Mouse (Mus musculus) gastrocnemius, postnatal 36 days (tissue): ENCODE results near the gene Mafg. TPM values are rescaled to one million over a fixed set of nuclear protein-coding genes. Genes with fewer than 3 reads are reported as not detected.
"Not testable (repeated sequence)": the region's sequence is repeated elsewhere in the genome, so short reads cannot be mapped to it uniquely, and the experiment has no call there.

Experiments used
- DNase-seq, 2 experiments: peaks; one replicate each; pipeline ENCODE4 v3.0.0; 2022
- intact Hi-C: fragments of 180-260 bp; cut with DNase I; formaldehyde crosslinking; loops from one replicate; pipeline ENCODE4 v1.15.1; 2025
- long read RNA-seq, 2 experiments: library from polyadenylated mRNA; stranded (forward); transcript quantifications; one replicate each; pipeline ENCODE4 v2.0.0; 2021
- total RNA-seq, 2 experiments: library from RNA; stranded (reverse); gene quantifications; 2 replicates each; pipeline ENCODE4 v1.2.3; 2021

Gene Mafg
- total RNA-seq = 10 to 100 TPM; 48.3 to 53.7 TPM
- long read RNA-seq, experiment 1, full-length matches to known transcripts = 12 of 32 reads
- long read RNA-seq, experiment 1, partial matches to known transcripts = 2 of 32 reads
- long read RNA-seq, experiment 1, other reads (novel, unspliced or antisense) = 18 of 32 reads
- long read RNA-seq, experiment 2, full-length matches to known transcripts = 16 of 36 reads
- long read RNA-seq, experiment 2, partial matches to known transcripts = 0 of 36 reads
- long read RNA-seq, experiment 2, other reads (novel, unspliced or antisense) = 20 of 36 reads

GRCm38 (mm10) chr11:120633520-120634343 is at the start of gene Mafg:
TSS of gene Mafg (minus strand) at chr11:120633600.
- peak; percentile 84 to 90 for DNase-seq
- intact Hi-C loops = loop anchor here (2.0 kb wide), 1 partner anchor 13 kb away; no protein-coding TSS in a partner anchor

- DNase-seq = no peak
- intact Hi-C loops = no loop called here
Measured at GRCm38 (mm10) chr11:120682683-120683082, 49.3 kb upstream of the Mafg start.

GRCm38 (mm10) chr11:120679909-120680308 is 46.5 kb upstream of the Mafg start:
- intact Hi-C loops = no loop called here
- DNase-seq = no peak

DNA sequence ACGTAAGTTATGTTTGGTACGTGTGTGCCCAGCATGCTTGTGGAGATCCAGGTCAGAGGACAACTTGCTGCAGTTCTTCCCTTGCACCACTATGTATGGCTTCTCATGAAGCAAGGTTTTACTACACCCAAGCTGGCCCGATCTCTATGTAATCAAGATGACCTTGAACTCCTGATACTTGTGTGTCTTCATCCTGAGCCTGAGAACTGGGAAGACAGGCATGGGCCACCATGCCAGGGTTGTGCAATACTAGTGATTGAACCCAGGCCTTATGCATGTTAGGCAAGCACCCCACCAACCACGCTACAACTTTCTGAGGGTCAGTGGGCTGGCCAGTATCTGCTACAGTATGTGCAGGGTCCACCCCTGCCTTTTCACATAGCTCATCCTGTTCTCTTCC is 43.6 kb upstream of the Mafg start:
- DNase-seq = no peak
- intact Hi-C loops = no loop called here

GRCm38 (mm10) chr11:120675875-120676274 is 42.5 kb upstream of the Mafg start:
- intact Hi-C loops, DNase-seq: not testable (repeated sequence)

GRCm38 (mm10) chr11:120673594-120674122 is 40.3 kb upstream of the Mafg start:
- intact Hi-C loops = no loop called here
- DNase-seq = no peak

GRCm38 (mm10) chr11:120672687-120673593 is 39.5 kb upstream of the Mafg start, which contains the start of gene Aspscr1:
TSS of gene Aspscr1 (plus strand) at chr11:120672973.
- intact Hi-C loops = no loop called here
- DNase-seq = peak; percentile 93 to 95

DNA sequence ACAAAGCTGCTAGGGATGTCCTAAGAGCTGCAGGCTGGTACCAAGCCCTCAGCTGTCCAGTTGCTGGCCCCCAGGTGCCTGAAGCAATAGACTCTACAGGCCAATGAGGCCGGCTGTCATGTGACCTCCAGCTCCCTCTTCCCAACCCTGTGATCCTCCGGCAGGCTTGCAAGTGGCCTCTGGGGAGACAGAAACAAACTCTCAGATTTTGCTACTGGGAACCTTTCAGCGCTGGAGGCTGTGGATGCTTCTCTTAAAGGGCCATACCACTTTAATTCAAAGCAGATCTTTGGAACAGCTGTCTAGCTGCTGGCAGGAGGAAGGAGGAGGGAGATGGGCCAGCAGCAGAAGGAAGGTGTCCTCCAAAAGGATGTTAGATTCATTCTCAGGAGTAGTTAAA is 33.2 kb upstream of the Mafg start:
- no peak for DNase-seq
- intact Hi-C loops = no loop called here

DNA sequence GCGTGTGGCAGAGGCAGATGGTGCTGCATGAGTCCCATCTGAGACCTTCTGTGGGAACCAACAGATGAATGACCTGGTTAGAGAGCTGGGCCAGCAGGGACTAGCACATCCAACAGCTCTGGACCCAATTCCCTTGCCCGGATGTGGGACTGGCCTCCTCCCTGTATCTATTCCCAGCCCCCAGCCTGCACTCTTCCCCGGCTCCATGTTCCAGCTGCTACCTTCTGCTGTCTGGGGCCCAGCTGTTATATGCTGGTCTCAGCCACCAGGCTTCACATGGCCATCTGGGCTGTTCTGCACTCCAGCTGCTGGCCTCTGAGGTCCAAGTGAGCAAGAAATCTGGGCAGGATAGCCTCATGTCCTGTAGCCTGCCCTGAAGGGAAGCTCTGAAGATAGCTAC is 32.0 kb upstream of the Mafg start:
- intact Hi-C loops = no loop called here
- no peak for DNase-seq

DNA sequence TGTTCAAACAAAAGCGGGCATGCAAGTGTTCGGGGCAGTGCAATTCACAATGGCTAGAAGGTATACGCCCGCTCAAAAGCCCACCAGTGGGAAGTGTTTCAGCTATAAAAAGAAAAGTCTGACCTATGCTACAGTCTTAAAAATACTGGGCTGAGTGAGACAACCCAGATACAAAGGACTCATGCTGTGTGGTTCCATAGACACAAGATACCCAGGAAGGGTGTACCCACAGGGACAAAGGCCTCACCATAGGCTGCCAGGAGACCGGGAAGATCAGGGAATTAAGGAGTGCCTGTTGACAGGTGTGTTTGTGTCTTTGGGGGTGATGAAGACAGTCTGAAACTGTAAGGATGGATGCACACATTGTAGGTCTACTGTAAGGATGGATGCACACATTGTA is 30.3 kb upstream of the Mafg start:
- intact Hi-C loops = loop anchor here (5.0 kb wide), 1 partner anchor 114 kb away; no protein-coding TSS in a partner anchor

DNA sequence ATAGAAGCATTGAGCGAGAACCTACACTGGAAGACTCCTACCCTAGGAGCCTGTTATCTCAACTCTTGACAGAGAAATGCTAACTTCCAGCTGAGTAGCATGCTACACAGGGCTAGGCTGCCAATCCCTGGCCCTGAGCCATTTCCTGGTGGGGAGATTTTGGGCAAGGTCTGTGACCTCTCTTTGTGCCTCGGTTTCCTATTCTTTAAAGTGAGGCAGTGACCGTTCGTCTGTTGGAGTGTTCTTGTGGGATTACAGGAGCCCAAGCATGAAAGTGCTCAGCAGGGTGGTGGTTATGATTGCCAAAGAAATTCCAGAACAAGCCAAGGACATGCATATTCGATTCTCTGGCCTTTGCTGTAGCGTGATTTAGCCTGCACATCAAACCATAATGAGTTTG is 29.4 kb upstream of the Mafg start:
- no peak for DNase-seq
- intact Hi-C loops = loop anchor here (5.0 kb wide), 1 partner anchor 115 kb away; no protein-coding TSS in a partner anchor

More for the DNA sequence above, 30.3 kb upstream of the Mafg start:
- DNase-seq = no peak

- DNase-seq = no peak
- intact Hi-C loops = loop anchor here (5.0 kb wide), 1 partner anchor 116 kb away; no protein-coding TSS in a partner anchor
Measured at GRCm38 (mm10) chr11:120661076-120661460, 27.7 kb upstream of the Mafg start, which contains the start of gene Notum. TSS of gene Notum (minus strand) at chr11:120661175.

- intact Hi-C loops = loop anchor here (5.0 kb wide), 1 partner anchor 117 kb away; no protein-coding TSS in a partner anchor
- DNase-seq = no peak
Measured at GRCm38 (mm10) chr11:120660301-120661075, 27.1 kb upstream of the Mafg start.

DNA sequence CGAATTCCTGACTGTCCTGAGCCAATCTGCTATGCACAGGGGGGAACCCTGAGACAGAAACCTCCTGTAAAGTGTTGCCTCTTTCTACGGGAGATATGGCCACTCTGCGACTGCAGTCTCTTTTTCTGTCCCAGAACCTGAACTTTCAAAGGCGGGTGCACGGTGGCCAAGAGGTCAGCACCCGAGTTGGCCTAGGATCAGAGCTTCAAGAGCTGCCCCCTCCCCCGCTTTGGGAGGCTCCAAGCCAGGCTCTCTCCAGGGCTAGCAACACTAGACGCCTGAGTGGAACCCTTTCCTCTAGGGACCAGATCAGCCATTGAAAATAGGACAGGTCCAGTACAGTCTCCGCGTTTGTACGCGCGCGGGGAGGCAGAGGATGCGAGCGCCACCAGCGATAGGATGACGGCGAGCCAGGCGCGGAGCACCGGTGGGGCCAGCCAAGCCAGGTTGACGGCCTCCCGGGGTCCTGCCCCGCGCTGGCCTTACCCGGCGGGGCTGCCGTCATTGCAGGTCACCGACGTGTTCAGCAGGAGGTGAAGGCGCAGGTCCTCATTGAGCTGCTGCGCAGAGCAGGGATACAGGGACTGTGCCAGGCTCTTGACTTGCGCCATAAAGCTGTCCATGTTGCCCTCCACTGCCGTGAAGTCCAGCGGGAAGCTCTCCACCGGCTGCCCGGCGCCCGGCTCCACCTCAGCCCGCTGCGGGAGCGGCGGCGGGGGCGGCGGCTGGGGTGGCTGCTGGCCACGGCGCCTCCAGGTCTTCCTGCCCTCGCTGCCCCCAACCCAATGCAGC is 26.3 kb upstream of the Mafg start:
- DNase-seq = no peak
- intact Hi-C loops = loop anchor here (2.0 to 5.0 kb wide), 2 partner anchors 53 to 118 kb away; partner anchors contain the start of genes Cenpx and Lrrc45

DNA sequence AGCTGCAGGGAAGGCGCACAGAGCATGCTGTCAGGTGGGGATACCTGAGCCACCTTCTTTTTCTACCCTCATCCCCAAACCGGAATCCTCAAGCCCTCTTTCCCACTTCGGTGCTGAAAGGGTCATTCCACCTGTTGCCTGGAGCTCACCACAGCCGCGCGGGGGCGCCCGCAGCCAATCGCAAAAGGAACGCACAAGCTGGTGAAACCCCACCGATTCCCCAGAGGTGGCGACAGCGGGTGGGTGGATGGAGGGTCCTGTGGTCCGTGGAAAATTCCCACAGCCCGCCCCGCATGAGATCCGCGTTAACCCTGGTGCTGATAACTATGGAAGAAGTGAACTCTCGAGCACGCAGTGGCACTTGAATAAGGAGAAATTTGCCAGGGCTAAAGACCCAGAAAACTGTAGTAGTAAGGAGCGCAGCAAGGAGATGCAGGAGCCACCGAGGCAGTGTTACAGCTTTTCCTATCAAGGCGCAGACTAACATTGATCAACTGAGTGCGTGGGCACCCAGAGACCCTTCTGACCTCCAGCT is 25.5 kb upstream of the Mafg start:
- peak; percentile 71 to 79 for DNase-seq
- intact Hi-C loops = loop anchor here (2.0 kb wide), 1 partner anchor 54 kb away; the partner anchor contains the start of genes Cenpx and Lrrc45

DNA sequence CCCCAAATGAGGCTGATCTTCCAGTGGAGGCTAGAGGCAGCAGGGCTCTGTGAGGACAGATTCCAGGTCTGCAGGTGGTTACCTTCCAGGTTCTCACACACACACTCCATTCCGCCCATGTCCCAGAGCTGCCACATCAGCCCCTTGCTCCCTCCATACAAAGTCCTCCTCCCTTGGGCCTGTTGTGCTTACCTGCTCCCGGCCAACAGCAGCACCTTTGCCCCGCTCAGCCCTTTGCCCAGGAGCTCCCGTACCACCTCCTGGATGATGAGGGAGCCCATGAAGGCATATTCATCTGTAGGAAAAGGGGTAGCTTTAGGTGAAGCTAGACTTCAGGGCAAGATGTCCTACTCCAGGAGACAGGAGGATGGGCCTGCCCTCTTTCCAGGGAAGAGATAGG is 23.9 kb upstream of the Mafg start:
- intact Hi-C loops = no loop called here
- no peak for DNase-seq

DNA sequence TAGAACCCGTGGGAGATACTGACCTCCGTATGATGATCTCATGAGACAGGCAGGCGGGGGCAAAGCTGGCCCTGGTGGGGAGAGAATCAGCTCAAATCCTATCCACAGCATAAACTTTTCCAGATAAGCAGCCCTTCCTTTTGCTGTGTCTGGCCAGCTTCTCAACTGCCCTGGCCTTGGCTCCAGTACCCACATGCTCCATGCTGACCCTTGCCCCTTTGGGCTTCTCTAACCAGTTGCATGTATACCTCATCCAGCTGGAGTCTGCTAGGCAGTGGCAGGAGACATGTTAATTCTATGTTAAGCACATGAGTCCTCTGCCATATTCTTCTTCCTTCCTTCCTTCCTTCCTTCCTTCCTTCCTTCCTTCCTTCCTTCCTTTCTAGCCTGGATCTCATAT is 21.3 kb upstream of the Mafg start:
- intact Hi-C loops = no loop called here
- no peak for DNase-seq

GRCm38 (mm10) chr11:120651872-120652271 is 18.5 kb upstream of the Mafg start:
- no peak for DNase-seq
- intact Hi-C loops = no loop called here
